Mouse (Mus musculus) stomach, postnatal 0 days (tissue): ENCODE measurements around the gene Vmn1r73. TPM values are rescaled to one million over a fixed set of nuclear protein-coding genes. Genes with fewer than 3 reads are reported as not detected.

Experiments used
- ATAC-seq: fragments of 200-750 bp; cut with Nextera tagmentation; 2 replicates; pipeline ENCODE4 v1.8.0; 2017; ENCODE audit not compliant: low FRiP score, low TSS enrichment
- DNase-seq: peaks from one replicate; pipeline ENCODE4 v3.0.0-alpha.2; 2016; ENCODE audit warnings: low spot score
- H3K27ac ChIP-seq: fragments of 300-500 bp; sonication (generic); replicated peaks from 2 replicates; pipeline ENCODE4 v1.5.1; 2014; ENCODE audit warnings: mild to moderate bottlenecking, control low read depth
- H3K27me3 ChIP-seq: fragments of 300-500 bp; sonication (generic); 2 replicates; pipeline ENCODE4 v1.6.1; 2014; ENCODE audit warnings: low read length; ENCODE audit not compliant: control insufficient read depth, insufficient read depth
- H3K36me3 ChIP-seq: fragments of 300-500 bp; sonication (generic); 2 replicates; pipeline ENCODE4 v1.6.1; 2014; ENCODE audit warnings: low read length, mixed read lengths; ENCODE audit not compliant: control insufficient read depth, insufficient read depth
- H3K4me1 ChIP-seq: fragments of 300-500 bp; sonication (generic); replicated peaks from 2 replicates; pipeline ENCODE4 v1.6.1; 2014; ENCODE audit warnings: antibody characterized with exemption; ENCODE audit not compliant: control insufficient read depth, insufficient read depth
- H3K4me2 ChIP-seq: fragments of 300-500 bp; sonication (generic); replicated peaks from 2 replicates; pipeline ENCODE4 v1.6.1; 2014; ENCODE audit warnings: low read depth, mild to moderate bottlenecking, control low read depth, moderate library complexity
- H3K4me3 ChIP-seq: fragments of 300-500 bp; sonication (generic); 2 replicates; pipeline ENCODE4 v1.5.1; 2014; ENCODE audit warnings: low read depth, low read length, control low read depth
- H3K9ac ChIP-seq: fragments of 300-500 bp; sonication (generic); 2 replicates; pipeline ENCODE4 v1.6.1; 2014; ENCODE audit warnings: mild to moderate bottlenecking, low read length, control low read depth, mixed read lengths
- H3K9me3 ChIP-seq: fragments of 300-500 bp; sonication (generic); 2 replicates; pipeline ENCODE4 v1.6.1; 2016; ENCODE audit warnings: low read length; ENCODE audit not compliant: control insufficient read depth
- CTCF ChIP-seq: IDR thresholded peaks from 2 replicates; pipeline ENCODE4 v1.5.1; 2016; ENCODE audit warnings: antibody characterized with exemption, low read depth, mild to moderate bottlenecking, moderate library complexity
- EP300 ChIP-seq: optimal IDR thresholded peaks from 2 replicates; pipeline ENCODE3; 2016; ENCODE audit warnings: antibody characterized with exemption
- WGBS: fragments of 180-500 bp; shearing (Covaris S2); extraction: QIAGEN DNeasy Blood & Tissue Kit; methylation state at CpG from one replicate; pipeline ENCODE4 v1.1.7; 2014; 5-methylcytosine and 5-hydroxymethylcytosine counted together
- polyA plus RNA-seq: library from polyadenylated mRNA; unstranded; fragments of >200 nt; fragmentation: Nextera tagmentation; extraction: Ambion mirVana; gene quantifications from 2 replicates; pipeline ENCODE4 v1.2.1, GENCODE M21; 2015

Gene Vmn1r73
- not detected in 2 replicates for polyA plus RNA-seq

GRCm38 (mm10) chr7:11729966-11730365 lies at the start of gene Vmn1r73:
Gene Vmn1r73, plus strand, starts transcription at chr7:11730266.
- Histone ChIP-seq H3K4me1 (no peaks in the 10 kb centered on the region), H3K4me3 (no peak within 1 kb of the TSS), H3K27ac (no peak within 1 kb of the TSS), H3K27me3 (no peaks in the 10 kb centered on the region), H3K36me3 (no peaks in the 10 kb centered on the region), H3K9ac (no peak within 1 kb of the TSS), H3K9me3 (no peaks in the 10 kb centered on the region), H3K4me2 (no peak within 1 kb of the TSS)
- TF ChIP-seq CTCF (no peak), EP300 (no peak)
- 90% methylated on average over 1 of the region's 1 CpGs for WGBS
- ATAC-seq, result no peak
- no peak for DNase-seq

Other genes starting within 250 kb of the Vmn1r73 start
- not detected in 2 replicates for gene Zscan4-ps2, start 216.0 kb upstream of the Vmn1r73 start, polyA plus RNA-seq
- gene Zscan4-ps3, start 121.0 kb upstream of the Vmn1r73 start, polyA plus RNA-seq, result not detected in 2 replicates
- gene Vmn1r72, start 50.1 kb upstream of the Vmn1r73 start, polyA plus RNA-seq, result not detected in 2 replicates
- gene Vmn1r74, start 103.7 kb downstream of the Vmn1r73 start, polyA plus RNA-seq, result 0.02 TPM in 1 of 2 replicates, not detected in the other
- not detected in 2 replicates for gene Vmn1r75, start 144.4 kb downstream of the Vmn1r73 start, polyA plus RNA-seq
- not detected in 2 replicates for gene Vmn1r76, start 207.9 kb downstream of the Vmn1r73 start, polyA plus RNA-seq